Mouse (Mus musculus) hindbrain, embryonic 11.5 days (tissue): Measurements from ENCODE around the gene Snrpg. TPM values are rescaled to one million over a fixed set of nuclear protein-coding genes. Genes with fewer than 3 reads are reported as not detected.

Experiments used
- ATAC-seq: fragments of 200-750 bp; cut with Nextera tagmentation; 2 replicates; pipeline ENCODE4 v1.8.0; 2017; ENCODE audit warnings: mild to moderate bottlenecking, moderate TSS enrichment, moderate library complexity; ENCODE audit not compliant: low FRiP score
- DNase-seq: peaks from one replicate; pipeline ENCODE4 v3.0.0-alpha.2; 2015; ENCODE audit warnings: low spot score
- H3K27ac ChIP-seq: fragments of 300-500 bp; sonication (generic); 2 replicates; pipeline ENCODE4 v1.5.1; 2014; ENCODE audit warnings: mild to moderate bottlenecking, low read depth, low read length
- H3K27me3 ChIP-seq: fragments of 300-500 bp; sonication (generic); 2 replicates; pipeline ENCODE4 v1.6.1; 2014; ENCODE audit warnings: mild to moderate bottlenecking, low read length, moderate library complexity, mixed read lengths; ENCODE audit not compliant: control insufficient read depth, insufficient read depth
- H3K36me3 ChIP-seq: fragments of 300-500 bp; sonication (generic); 2 replicates; pipeline ENCODE4 v1.6.1; 2014; ENCODE audit warnings: mild to moderate bottlenecking, low read length, moderate library complexity, mixed read lengths; ENCODE audit not compliant: control insufficient read depth, insufficient read depth
- H3K4me1 ChIP-seq: fragments of 300-500 bp; sonication (generic); replicated peaks from 2 replicates; pipeline ENCODE4 v1.6.1; 2014; ENCODE audit warnings: low read length, mixed read lengths; ENCODE audit not compliant: control insufficient read depth, insufficient read depth
- H3K4me2 ChIP-seq: fragments of 300-500 bp; sonication (generic); replicated peaks from 2 replicates; pipeline ENCODE4 v1.6.1; 2014; ENCODE audit warnings: mild to moderate bottlenecking, low read depth, low read length
- H3K4me3 ChIP-seq: fragments of 300-500 bp; sonication (generic); 2 replicates; pipeline ENCODE4 v1.5.1; 2014; ENCODE audit warnings: low read depth, low read length
- H3K9ac ChIP-seq: fragments of 300-500 bp; sonication (generic); 2 replicates; pipeline ENCODE4 v1.6.1; 2014; ENCODE audit warnings: low read depth, low read length
- H3K9me3 ChIP-seq: fragments of 300-500 bp; sonication (generic); 2 replicates; pipeline ENCODE4 v1.6.1; 2016; ENCODE audit warnings: low read length; ENCODE audit not compliant: control insufficient read depth
- WGBS: fragments of 180-500 bp; shearing (Covaris S2); extraction: QIAGEN DNeasy Blood & Tissue Kit; methylation state at CpG from one replicate; pipeline ENCODE4 v1.1.7; 2014; 5-methylcytosine and 5-hydroxymethylcytosine counted together
- polyA plus RNA-seq: library from polyadenylated mRNA; unstranded; fragments of >200 nt; fragmentation: Nextera tagmentation; extraction: Ambion mirVana; gene quantifications from 2 replicates; pipeline ENCODE4 v1.2.1, GENCODE M21; 2014

Gene Snrpg
- polyA plus RNA-seq, 1 experiment from 2014 or later, result 651 TPM

- no peaks in the 10 kb centered on the region for H3K9me3 ChIP-seq
- H3K36me3 ChIP-seq, result no peaks in the 10 kb centered on the region
- no peaks in the 10 kb centered on the region for H3K27me3 ChIP-seq
- no peak overlapping the region for H3K27ac ChIP-seq
- WGBS, result 76% methylated on average over 2 of the region's 2 CpGs
- no peak overlapping the region for H3K4me2 ChIP-seq
- no peak for ATAC-seq
- H3K4me1 ChIP-seq, result peaks cover 8% of the 10 kb centered on the region; the same call in 1 of the 2 replicates
- DNase-seq, result no peak
- 0 out of 2 replicates have a peak overlapping the region, but pooled peaks have one; percentile 8 for H3K4me3 ChIP-seq
- no peak overlapping the region for H3K9ac ChIP-seq
Measured at GRCm38 (mm10) chr6:86398986-86399385, 27.9 kb downstream of the Snrpg start.

DNA sequence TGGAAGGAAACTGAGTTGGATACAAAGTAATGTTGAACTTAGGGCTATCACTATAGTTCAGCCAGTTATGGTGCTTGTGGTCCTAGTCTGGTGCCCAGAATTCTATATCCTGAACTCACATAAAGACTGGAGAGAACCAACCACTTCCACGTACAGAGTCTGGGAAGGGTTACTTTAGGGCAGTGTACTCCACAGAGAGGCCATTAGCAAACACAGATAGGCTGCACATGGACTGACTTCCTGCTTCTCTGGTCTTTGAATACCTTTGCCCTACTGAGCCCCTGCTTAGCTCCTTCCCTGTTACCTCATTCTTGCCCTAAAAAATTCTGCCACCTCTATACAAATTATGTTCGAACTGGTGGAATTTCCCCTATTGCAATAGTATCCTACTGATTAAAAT is 28.9 kb downstream of the Snrpg start:
- DNase-seq (no peak), ATAC-seq (no peak)
- Histone ChIP-seq H3K4me1 (peaks cover 6% of the 10 kb centered on the region; the same call in 1 of the 2 replicates), H3K27me3 (no peaks in the 10 kb centered on the region), H3K9me3 (no peaks in the 10 kb centered on the region), H3K9ac (no peak overlapping the region), H3K4me3 (no peak overlapping the region), H3K4me2 (no peak overlapping the region), H3K27ac (no peak overlapping the region), H3K36me3 (no peaks in the 10 kb centered on the region)
- WGBS, result 86% methylated on average over 2 of the region's 2 CpGs

DNA sequence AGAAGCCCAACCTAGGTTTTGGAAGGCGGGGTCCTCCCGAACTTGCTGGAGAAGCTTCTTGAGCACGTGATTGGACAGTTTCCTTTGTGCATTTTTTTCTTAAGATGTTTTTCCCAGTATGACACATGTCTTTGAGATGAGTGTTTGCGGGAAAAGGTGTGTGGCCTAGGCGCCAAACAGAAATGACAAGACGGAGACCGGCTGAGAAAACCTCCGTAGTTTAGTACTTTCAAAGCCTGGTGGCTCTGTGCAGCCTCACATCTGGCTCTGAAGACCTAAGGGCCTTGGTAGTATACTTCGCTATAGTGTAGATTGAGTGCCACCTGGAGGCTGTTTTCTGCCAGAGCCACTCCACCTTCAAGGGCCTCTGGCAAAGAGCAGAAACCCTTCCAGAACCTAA is 29.9 kb downstream of the Snrpg start:
- Histone ChIP-seq H3K36me3 (no peaks in the 10 kb centered on the region), H3K27me3 (no peaks in the 10 kb centered on the region), H3K9me3 (no peaks in the 10 kb centered on the region), H3K4me3 (no peak overlapping the region), H3K4me2 (peak overlapping the region; percentile 20; the same call in 1 of the 2 replicates), H3K9ac (no peak overlapping the region), H3K4me1 (no peaks in the 10 kb centered on the region), H3K27ac (no peak overlapping the region)
- WGBS, result 7% methylated on average over 9 of the region's 9 CpGs
- DNase-seq (peak; percentile 77), ATAC-seq (no peak)

DNA sequence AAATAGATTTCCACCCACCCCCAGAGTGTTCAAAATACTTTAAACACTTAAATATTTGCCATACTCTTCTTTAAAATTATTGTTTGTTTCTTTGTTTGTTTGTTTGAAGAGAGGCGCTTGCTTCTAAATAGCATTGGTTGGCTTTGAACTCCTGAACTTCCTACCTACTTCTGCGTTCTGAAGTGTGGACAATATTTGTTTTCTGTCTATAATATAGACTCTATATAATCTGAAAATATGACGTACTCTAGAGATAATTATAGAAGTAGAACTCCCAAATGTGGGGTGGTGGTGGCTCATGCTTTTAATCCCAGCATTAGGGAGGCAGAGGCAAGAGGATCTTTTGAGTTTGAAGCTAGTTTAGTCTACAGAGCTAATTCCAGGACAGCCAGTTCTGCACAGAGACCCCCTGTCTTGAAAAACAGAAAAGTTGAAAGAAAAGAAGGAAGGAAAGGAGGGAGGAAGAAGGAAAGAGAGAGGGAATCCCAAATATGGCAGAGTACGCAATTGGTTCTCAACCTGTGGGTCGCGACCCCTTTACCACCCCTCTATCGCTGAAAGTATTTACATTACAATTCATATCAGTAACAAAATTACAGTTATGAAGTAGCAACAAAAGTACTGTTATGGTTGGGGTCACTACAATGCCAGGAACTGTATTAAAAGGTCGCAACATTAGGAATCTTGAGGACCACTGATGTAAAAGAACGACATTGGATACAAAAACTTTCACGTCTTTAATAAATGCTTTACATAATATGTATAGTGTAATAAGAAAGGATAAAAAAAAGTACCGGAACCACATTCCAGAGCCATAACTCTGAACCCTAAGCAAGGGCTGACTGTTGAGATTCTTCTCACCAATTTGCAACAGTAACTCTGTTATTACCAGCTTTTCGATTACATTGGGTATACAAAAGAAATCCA is 31.8 kb downstream of the Snrpg start:
- Histone ChIP-seq H3K27ac (no peak overlapping the region), H3K36me3 (no peaks in the 10 kb centered on the region), H3K9ac (no peak overlapping the region), H3K4me1 (no peaks in the 10 kb centered on the region), H3K4me3 (peak overlapping the region; percentile 88), H3K27me3 (no peaks in the 10 kb centered on the region), H3K4me2 (peak overlapping the region; percentile 28; the same call in 1 of the 2 replicates), H3K9me3 (no peaks in the 10 kb centered on the region)
- 39% methylated on average over 12 of the region's 12 CpGs for WGBS
- DNase-seq (peak; percentile 40), ATAC-seq (no peak)

DNA sequence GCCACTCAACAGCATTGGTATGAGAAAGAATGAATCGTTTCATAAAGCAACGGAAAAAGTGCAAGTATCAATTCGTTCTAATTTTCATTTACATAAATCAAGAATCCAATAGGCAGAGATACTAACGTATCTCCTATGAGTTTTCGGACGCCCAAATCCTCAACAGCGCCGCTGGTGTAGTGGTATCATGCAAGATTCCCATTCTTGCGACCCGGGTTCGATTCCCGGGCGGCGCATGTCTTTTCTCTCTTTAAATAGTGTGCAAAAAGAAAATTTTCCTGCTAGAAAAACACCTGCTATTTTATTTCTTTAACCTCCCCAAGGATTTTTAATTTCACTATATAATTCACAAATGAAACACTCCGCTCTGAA is 32.6 kb downstream of the Snrpg start:
- ATAC-seq (peak; percentile 81), DNase-seq (peak; percentile 91)
- Histone ChIP-seq H3K27me3 (no peaks in the 10 kb centered on the region), H3K9me3 (no peaks in the 10 kb centered on the region), H3K9ac (peak overlapping the region; percentile 100), H3K4me1 (no peaks in the 10 kb centered on the region), H3K4me2 (peak overlapping the region; percentile 70), H3K4me3 (peak overlapping the region; percentile 88), H3K36me3 (no peaks in the 10 kb centered on the region), H3K27ac (peak overlapping the region; percentile 100; the same call in 1 of the 2 replicates)
- WGBS, result under 1% methylated on average over 15 of the region's 15 CpGs

DNA sequence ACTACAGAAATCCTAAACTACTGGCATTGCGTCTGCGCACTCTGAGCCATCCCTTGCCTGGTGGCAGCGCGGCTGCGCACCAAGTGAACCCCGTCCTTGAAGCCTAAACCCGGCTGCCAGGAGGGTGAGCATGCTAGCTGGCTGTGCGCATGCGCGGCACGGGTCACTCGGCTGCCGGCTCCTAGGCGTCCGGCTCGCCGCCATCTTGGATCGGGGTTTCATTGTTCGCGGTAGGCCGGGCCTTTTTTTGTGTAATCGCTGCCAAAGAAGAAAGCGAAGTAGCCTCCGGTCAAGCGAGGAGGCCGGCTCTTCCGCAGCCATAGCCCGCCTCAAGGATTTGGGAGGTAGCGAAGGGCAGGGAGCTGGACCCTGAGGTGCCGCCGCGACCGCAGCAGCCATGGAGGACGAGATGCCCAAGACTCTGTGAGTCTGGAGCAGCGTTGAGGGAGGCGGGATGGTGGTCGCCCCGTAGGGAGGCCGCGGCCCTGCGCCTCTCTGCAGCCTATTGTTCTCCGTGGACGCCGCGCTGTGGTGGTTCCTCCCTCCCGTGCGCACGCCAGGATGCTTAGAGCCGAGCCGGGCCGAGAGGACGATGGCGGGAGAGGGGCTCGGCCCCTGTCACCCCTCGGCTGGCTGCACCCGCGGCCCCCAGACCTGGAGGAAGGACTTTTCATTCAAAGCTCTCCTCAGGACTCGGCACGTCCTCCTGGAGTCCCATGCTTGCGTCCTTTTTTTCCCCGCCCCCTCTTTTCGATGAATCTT is 33.2 kb downstream of the Snrpg start, which contains the start of gene Tia1:
Gene Tia1, plus strand, starts transcription at position 120 of the 762 bp plus-strand sequence.
- ATAC-seq (peak; percentile 96), DNase-seq (peak; percentile 98)
- H3K27ac ChIP-seq, result peak within 1 kb of the TSS; percentile 100
- peak within 1 kb of the TSS; percentile 100 for H3K9ac ChIP-seq
- H3K4me1 ChIP-seq, result no peaks in the 10 kb centered on the region
- H3K36me3 ChIP-seq, result no peaks in the 10 kb centered on the region
- peak within 1 kb of the TSS; percentile 88 for H3K4me3 ChIP-seq
- H3K4me2 ChIP-seq, result peak within 1 kb of the TSS; percentile 70
- no peaks in the 10 kb centered on the region for H3K27me3 ChIP-seq
- no peaks in the 10 kb centered on the region for H3K9me3 ChIP-seq
- WGBS, result under 1% methylated on average over 62 of the region's 62 CpGs

DNA sequence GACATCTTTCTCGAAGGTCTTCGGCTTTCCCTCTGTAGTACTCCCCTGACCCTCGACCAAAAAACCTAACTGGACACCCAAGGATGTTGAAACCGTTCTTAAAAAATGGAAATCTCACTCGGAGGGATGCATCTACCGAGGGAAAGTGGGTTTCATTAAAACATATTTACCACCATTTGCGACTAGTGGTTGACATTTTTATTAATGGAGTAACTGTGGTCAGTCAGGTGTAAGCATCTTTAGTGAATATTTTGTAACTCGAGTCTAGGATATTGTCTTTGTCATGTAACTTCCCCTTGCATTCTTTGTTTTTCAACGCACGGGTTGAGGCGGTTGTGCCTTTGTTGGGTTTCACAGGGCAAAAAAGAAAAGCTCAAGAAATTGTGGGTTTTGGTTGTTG is 33.9 kb downstream of the Snrpg start:
- no peak for ATAC-seq
- WGBS, result under 1% methylated on average over 11 of the region's 11 CpGs
- peak overlapping the region; percentile 100 for H3K9ac ChIP-seq
- no peaks in the 10 kb centered on the region for H3K27me3 ChIP-seq
- peak overlapping the region; percentile 100 for H3K27ac ChIP-seq
- peak overlapping the region; percentile 70 for H3K4me2 ChIP-seq
- DNase-seq, result peak; percentile 61
- H3K36me3 ChIP-seq, result no peaks in the 10 kb centered on the region
- H3K9me3 ChIP-seq, result no peaks in the 10 kb centered on the region
- peak overlapping the region; percentile 88 for H3K4me3 ChIP-seq
- no peaks in the 10 kb centered on the region for H3K4me1 ChIP-seq

DNA sequence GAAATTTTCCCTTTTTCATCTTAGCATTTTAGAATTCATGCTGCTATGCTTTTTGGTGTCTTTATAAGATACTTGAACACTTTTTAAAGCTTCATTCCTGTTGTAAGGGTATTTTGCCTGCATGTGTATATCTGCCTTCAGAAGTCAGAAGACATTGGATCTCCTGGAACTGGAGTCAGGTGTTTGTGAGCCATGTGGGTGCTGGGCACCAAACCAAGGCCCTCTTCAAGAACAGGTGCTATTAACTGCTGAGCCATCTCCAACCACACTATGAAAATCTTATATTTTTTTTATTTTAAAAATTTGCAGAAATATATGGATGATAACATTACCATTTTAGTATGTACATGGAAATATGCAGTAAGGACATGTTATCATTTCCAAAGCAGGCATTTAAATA is 35.2 kb downstream of the Snrpg start:
- DNase-seq (no peak), ATAC-seq (no peak)
- peak overlapping the region; percentile 88; the same call in 1 of the 2 replicates for H3K4me3 ChIP-seq
- H3K9ac ChIP-seq, result no peak overlapping the region; the same call in 1 of the 2 replicates
- peak overlapping the region; percentile 70 for H3K4me2 ChIP-seq
- no peaks in the 10 kb centered on the region for H3K27me3 ChIP-seq
- no peaks in the 10 kb centered on the region for H3K9me3 ChIP-seq
- H3K4me1 ChIP-seq, result no peaks in the 10 kb centered on the region
- no peaks in the 10 kb centered on the region for H3K36me3 ChIP-seq
- no peak overlapping the region for H3K27ac ChIP-seq
